Mouse (Mus musculus): ENCODE results near the gene Rasa3.

DNA sequence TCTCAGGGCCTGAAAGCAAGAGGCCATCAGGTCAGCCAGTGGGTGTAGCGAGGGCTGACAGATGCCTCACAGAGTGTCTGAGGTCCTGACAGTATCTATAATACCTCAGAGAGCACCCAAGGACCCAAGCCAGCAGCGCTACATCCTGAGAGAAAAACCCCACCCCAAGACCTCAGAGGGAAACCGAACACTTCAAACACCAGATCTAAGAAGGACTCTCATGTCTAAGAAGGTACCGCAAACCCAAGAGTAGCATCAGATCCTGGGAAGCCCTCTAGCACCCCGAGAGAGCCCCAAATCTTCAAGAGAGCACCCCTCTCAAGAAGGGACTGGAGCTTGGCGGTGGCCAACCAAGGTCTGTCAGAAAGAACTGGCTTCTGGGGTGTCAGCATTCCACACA, 68.5 kb downstream of the Rasa3 start:
- TF ChIP-seq CTCF (IDR thresholded peaks at IDR 0.05; ENCODE audit: low read depth, low read length) (no peak), POLR2A (IDR thresholded peaks at IDR 0.05; ENCODE audit: borderline replicate concordance, low read depth, low read length) (no peak)
